19 mouse cellular contexts compared by ENCODE assay signal in the genomic region with DNA sequence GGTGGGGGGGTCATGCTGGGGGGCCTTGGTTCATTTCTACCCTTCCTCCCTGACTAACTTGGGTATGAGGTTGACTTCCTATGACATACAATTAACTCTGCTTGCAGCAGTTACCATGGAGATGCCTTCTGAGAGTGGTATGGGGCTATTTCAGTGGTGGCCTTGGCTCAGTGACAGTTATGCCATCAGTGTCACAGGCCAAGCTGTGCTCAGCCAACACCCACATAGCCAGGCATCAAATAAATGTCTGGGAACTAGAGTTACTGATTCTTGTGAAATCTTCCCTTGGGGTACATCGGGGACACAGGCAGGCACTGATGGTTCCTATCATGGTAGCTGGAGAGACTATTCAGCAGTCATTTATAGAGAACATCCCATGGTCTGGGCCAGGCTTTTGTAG. TPM values are rescaled to one million over a fixed set of nuclear protein-coding genes. Genes with fewer than 3 reads are reported as not detected.
DNase-seq lines count a peak whose midpoint lies in the region; ATAC-seq and TF ChIP-seq lines count a peak whose summit lies in the region.
"Had no signal": no experiment of that assay in that cellular context is flagged by ENCODE, and none has a peak within 500 bp of the region (broad histone marks: within the 10 kb centered on the region; RNA-seq: fewer than 3 reads in every experiment).

No protein-coding gene starts in this region.

- WGBS in embryonic facial prominence, embryonic 13.5 days = 69% methylated on average over 1 of the region's 1 CpGs
- WGBS in limb, embryonic 15.5 days = 71% methylated on average over 1 of the region's 1 CpGs
- WGBS in liver, embryonic 12.5 days (ENCODE audit: insufficient replicate concordance) = 83% methylated on average over 1 of the region's 1 CpGs
- WGBS in heart, embryonic 10.5 days = 88% methylated on average over 1 of the region's 1 CpGs

- peak; percentile 63 for DNase-seq in cerebellum, adult 9-11 months
- no peak for DNase-seq in cerebellum, adult 11 months
- DNase-seq in layer of hippocampus, adult 2 months (ENCODE audit: low spot score in 2 of 2) = no peak
- no peak for DNase-seq in layer of hippocampus, postnatal 36 days
- DNase-seq in heart, embryonic 10.5 days (ENCODE audit: low spot score) = no peak
- DNase-seq: adrenal gland, postnatal 25 days; heart, postnatal 10 days; kidney, adult 18-20 months; kidney, postnatal 10 days; liver, embryonic 13.5 days; right cerebral cortex, adult 18-20 months had no signal

- H3K4me2 ChIP-seq in embryonic facial prominence, embryonic 13.5 days = no peak overlapping the region
- no peak overlapping the region for H3K4me2 ChIP-seq in limb, embryonic 15.5 days
- H3K4me2 ChIP-seq in liver, embryonic 12.5 days = no peak overlapping the region
- H3K4me2 ChIP-seq: forebrain, embryonic 15.5 days; hindbrain, embryonic 14.5 days; liver, embryonic 13.5 days had no signal

- ATAC-seq in embryonic facial prominence, embryonic 13.5 days (ENCODE audit: insufficient number of reproducible peaks, insufficient read depth, low FRiP score, low TSS enrichment, low read depth) = no peak
- ATAC-seq in limb, embryonic 15.5 days (ENCODE audit: insufficient number of reproducible peaks, low FRiP score, low TSS enrichment, low read depth) = no peak
- ATAC-seq in liver, embryonic 12.5 days = no peak
- ATAC-seq: forebrain, embryonic 15.5 days; midbrain, embryonic 16.5 days had no signal

- H3K27ac ChIP-seq in layer of hippocampus, adult 2 months = peak overlapping the region; percentile 7; the same call in 1 of the 2 replicates
- H3K27ac ChIP-seq in embryonic facial prominence, embryonic 13.5 days = peak overlapping the region; percentile 90
- H3K27ac ChIP-seq in limb, embryonic 15.5 days = peak overlapping the region; percentile 68; the same call in 1 of the 2 replicates
- no peak overlapping the region for H3K27ac ChIP-seq in liver, embryonic 12.5 days
- H3K27ac ChIP-seq in heart, embryonic 10.5 days = no peak overlapping the region
- H3K27ac ChIP-seq: forebrain, embryonic 15.5 days; hindbrain, embryonic 14.5 days; liver, embryonic 13.5 days had no signal

- no peaks in the 10 kb centered on the region for H3K27me3 ChIP-seq in embryonic facial prominence, embryonic 13.5 days
- no peaks in the 10 kb centered on the region for H3K27me3 ChIP-seq in limb, embryonic 15.5 days
- no peaks in the 10 kb centered on the region for H3K27me3 ChIP-seq in liver, embryonic 12.5 days (replicated peaks)
- H3K27me3 ChIP-seq in heart, embryonic 10.5 days (ENCODE audit: insufficient read depth, poor library complexity, severe bottlenecking) = no peaks in the 10 kb centered on the region
- H3K27me3 ChIP-seq: forebrain, embryonic 15.5 days; liver, embryonic 13.5 days; megakaryocyte, embryonic 14.5 days had no signal

- peaks cover 92% of the 10 kb centered on the region for H3K4me1 ChIP-seq in embryonic facial prominence, embryonic 13.5 days
- peaks cover 69% of the 10 kb centered on the region for H3K4me1 ChIP-seq in limb, embryonic 15.5 days
- H3K4me1 ChIP-seq in liver, embryonic 12.5 days = no peaks in the 10 kb centered on the region
- peaks cover 35% of the 10 kb centered on the region for H3K4me1 ChIP-seq in heart, embryonic 10.5 days
- H3K4me1 ChIP-seq: forebrain, embryonic 15.5 days; liver, embryonic 13.5 days had no signal

- no peak overlapping the region for H3K9ac ChIP-seq in embryonic facial prominence, embryonic 13.5 days
- H3K9ac ChIP-seq in limb, embryonic 15.5 days = no peak overlapping the region
- H3K9ac ChIP-seq in liver, embryonic 12.5 days = no peak overlapping the region
- H3K9ac ChIP-seq: forebrain, embryonic 15.5 days; hindbrain, embryonic 14.5 days; liver, embryonic 13.5 days had no signal

- no peaks in the 10 kb centered on the region for H3K9me3 ChIP-seq in embryonic facial prominence, embryonic 13.5 days
- H3K9me3 ChIP-seq in limb, embryonic 15.5 days = no peaks in the 10 kb centered on the region
- no peaks in the 10 kb centered on the region for H3K9me3 ChIP-seq in liver, embryonic 12.5 days (replicated peaks)
- H3K9me3 ChIP-seq in heart, embryonic 10.5 days = no peaks in the 10 kb centered on the region
- H3K9me3 ChIP-seq: forebrain, embryonic 15.5 days; liver, embryonic 13.5 days; megakaryocyte, embryonic 14.5 days had no signal

- no peak for TF ChIP-seq CTCF in layer of hippocampus, adult 2 months (conservative IDR thresholded peaks at IDR 0.05)

- peaks cover 56% of the 10 kb centered on the region for H3K36me3 ChIP-seq in embryonic facial prominence, embryonic 13.5 days
- peaks cover 25% of the 10 kb centered on the region for H3K36me3 ChIP-seq in limb, embryonic 15.5 days
- peaks cover 89% of the 10 kb centered on the region for H3K36me3 ChIP-seq in liver, embryonic 12.5 days
- H3K36me3 ChIP-seq in heart, embryonic 10.5 days = peaks cover 72% of the 10 kb centered on the region

- no peak overlapping the region for H3K4me3 ChIP-seq in layer of hippocampus, adult 2 months
- no peak overlapping the region for H3K4me3 ChIP-seq in embryonic facial prominence, embryonic 13.5 days
- no peak overlapping the region for H3K4me3 ChIP-seq in limb, embryonic 15.5 days
- no peak overlapping the region for H3K4me3 ChIP-seq in liver, embryonic 12.5 days
- H3K4me3 ChIP-seq in heart, embryonic 10.5 days = no peak overlapping the region
- H3K4me3 ChIP-seq: erythroblast, embryonic 14.5 days; forebrain, embryonic 15.5 days; liver, embryonic 13.5 days; megakaryocyte, embryonic 14.5 days had no signal

RNA-seq across cellular contexts. Expression of gene Pqlc2, which starts 42.3 kb away (rescaled TPM):
- 10 to 100 TPM; 12.5 to 13.3 TPM for total RNA-seq in layer of hippocampus, adult 2 months (2021)
- total RNA-seq in layer of hippocampus, postnatal 36 days (2021) = 10 to 100 TPM; 11.9 to 13.2 TPM
- 14.9 and 16.7 TPM in 2 replicates for polyA plus RNA-seq in embryonic facial prominence, embryonic 13.5 days (2015; fragmentation: Nextera tagmentation; extraction: Ambion mirVana)
- 16.7 and 18.2 TPM in 2 replicates for polyA plus RNA-seq in limb, embryonic 15.5 days (2015; fragmentation: Nextera tagmentation; extraction: Ambion mirVana)
- polyA plus RNA-seq in liver, embryonic 12.5 days (2016; fragmentation: Nextera tagmentation; extraction: Ambion mirVana) = 9.4 and 9.5 TPM in 2 replicates
- polyA plus RNA-seq in heart, embryonic 10.5 days (2016; fragmentation: Nextera tagmentation; extraction: Ambion mirVana) = 12.7 and 13.9 TPM in 2 replicates

RNA-seq across cellular contexts. Expression of gene Akr7a5, which starts 42.3 kb away (rescaled TPM):
- total RNA-seq in layer of hippocampus, adult 2 months (2021) = 10 to 100 TPM; 31.6 to 32.9 TPM
- 10 to 100 TPM; 32.1 to 32.3 TPM for total RNA-seq in layer of hippocampus, postnatal 36 days (2021)
- polyA plus RNA-seq in embryonic facial prominence, embryonic 13.5 days (2015; fragmentation: Nextera tagmentation; extraction: Ambion mirVana) = 91.9 and 121 TPM in 2 replicates
- polyA plus RNA-seq in limb, embryonic 15.5 days (2015; fragmentation: Nextera tagmentation; extraction: Ambion mirVana) = 82.9 and 85.8 TPM in 2 replicates
- 43.4 and 44.0 TPM in 2 replicates for polyA plus RNA-seq in liver, embryonic 12.5 days (2016; fragmentation: Nextera tagmentation; extraction: Ambion mirVana)
- polyA plus RNA-seq in heart, embryonic 10.5 days (2016; fragmentation: Nextera tagmentation; extraction: Ambion mirVana) = 60.1 and 72.5 TPM in 2 replicates

Comparison
In these comparisons a context has a peak if more than half of its experiments do, and no peak if none do; other contexts are left out.
1. H3K27ac ChIP-seq: peak in layer of hippocampus, adult 2 months (single experiment), embryonic facial prominence, embryonic 13.5 days (single experiment) and limb, embryonic 15.5 days (single experiment); none in liver, embryonic 12.5 days (single experiment) and heart, embryonic 10.5 days (single experiment).